Mouse (Mus musculus): ENCODE measurements around the gene Tnrc6c.

Gene Tnrc6c

DNA sequence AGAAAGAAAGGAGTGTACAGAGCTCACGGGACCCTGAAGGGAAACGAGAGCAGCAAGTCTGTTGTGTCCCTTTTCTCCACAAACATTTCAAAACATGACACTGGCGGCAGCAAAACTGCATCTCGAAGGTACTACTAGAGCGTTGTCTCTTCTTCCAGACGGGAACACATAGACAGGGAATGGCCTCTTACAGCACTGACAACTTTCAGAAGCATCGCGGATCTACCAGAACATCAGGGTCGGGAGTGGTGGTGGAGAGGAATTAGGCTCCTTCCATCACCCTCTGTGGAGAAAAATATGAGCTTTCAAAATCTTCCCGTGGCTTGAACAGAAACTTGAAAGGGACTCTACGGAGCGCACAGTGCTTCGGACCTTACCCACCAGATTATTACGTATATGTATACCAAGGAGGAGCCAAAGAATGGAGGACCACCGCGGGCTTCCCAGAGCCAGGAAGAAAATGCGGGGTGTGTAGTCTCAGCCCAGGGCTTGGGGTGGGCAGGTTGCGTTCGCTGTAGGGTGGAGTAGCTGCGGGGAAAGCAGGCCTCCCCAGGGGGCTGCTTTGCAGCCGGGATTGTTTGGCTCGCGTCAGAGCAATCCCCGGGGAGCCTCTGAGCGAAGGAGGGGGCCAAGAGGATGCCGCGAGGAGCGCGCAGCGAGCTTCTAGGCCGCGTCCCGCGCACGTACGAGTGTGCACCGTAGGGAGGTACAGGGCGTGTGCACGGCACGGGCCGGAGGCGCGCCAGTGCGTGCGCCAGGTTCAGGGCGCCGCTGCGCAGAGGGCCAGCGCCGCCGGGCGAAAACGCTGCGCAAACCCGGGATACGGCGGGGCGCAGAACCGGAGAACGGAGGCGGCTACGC is at the start of gene Tnrc6c:
Gene Tnrc6c, plus strand, starts transcription at position 799 of the 861 bp plus-strand sequence.
- no peaks in the 10 kb centered on the region for H3K9me3 ChIP-seq (ENCODE audit: low read length)
- TF ChIP-seq CTCF (conservative IDR thresholded peaks at IDR 0.05; ENCODE audit: low read length) (no peak), POU5F1 (IDR thresholded peaks at IDR 0.05; ENCODE audit: borderline replicate concordance, low read length) (no peak), NANOG (IDR thresholded peaks at IDR 0.05; ENCODE audit: borderline replicate concordance, low read length) (no peak)
- H3K4me1 ChIP-seq (replicated peaks; ENCODE audit: low read depth, low read length) = peaks cover 71% of the 10 kb centered on the region
- peaks cover 25% of the 10 kb centered on the region for H3K27me3 ChIP-seq (ENCODE audit: insufficient read depth, low read length)
- H3K36me3 ChIP-seq (ENCODE audit: insufficient read depth, low read length) = no peaks in the 10 kb centered on the region
- H3K4me3 ChIP-seq (replicated peaks; ENCODE audit: low read length) = peak within 1 kb of the TSS; percentile 89

DNA sequence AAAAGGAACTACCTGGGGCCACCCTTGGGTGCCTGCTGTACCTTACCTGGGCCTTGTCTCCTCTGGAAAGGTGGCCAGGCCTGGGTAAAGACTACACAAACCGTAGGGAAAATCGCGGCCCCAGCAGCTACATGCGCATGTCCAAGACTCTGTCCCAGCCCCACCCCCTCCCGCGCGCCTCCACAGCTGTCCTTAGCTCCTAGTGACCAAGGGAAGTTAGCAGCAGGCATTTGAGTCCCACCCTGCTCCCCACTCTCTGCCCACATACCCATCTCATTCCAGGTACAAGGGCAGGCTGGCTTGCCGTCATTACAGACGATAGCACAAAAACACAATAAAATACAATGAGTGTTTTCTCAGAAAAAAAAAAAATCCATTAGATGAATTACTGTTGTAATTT is 48.0 kb upstream of the Tnrc6c start:
- Histone ChIP-seq H3K36me3 (ENCODE audit: insufficient read depth, low read length) (no peaks in the 10 kb centered on the region), H3K27me3 (ENCODE audit: insufficient read depth, low read length) (no peaks in the 10 kb centered on the region), H3K9me3 (ENCODE audit: low read length) (no peaks in the 10 kb centered on the region), H3K4me3 (replicated peaks; ENCODE audit: low read length) (peak overlapping the region; percentile 61), H3K4me1 (replicated peaks; ENCODE audit: low read depth, low read length) (peaks cover 96% of the 10 kb centered on the region)
- TF ChIP-seq CTCF (conservative IDR thresholded peaks at IDR 0.05; ENCODE audit: low read length) (no peak), NANOG (IDR thresholded peaks at IDR 0.05; ENCODE audit: borderline replicate concordance, low read length) (no peak), POU5F1 (IDR thresholded peaks at IDR 0.05; ENCODE audit: borderline replicate concordance, low read length) (no peak)

DNA sequence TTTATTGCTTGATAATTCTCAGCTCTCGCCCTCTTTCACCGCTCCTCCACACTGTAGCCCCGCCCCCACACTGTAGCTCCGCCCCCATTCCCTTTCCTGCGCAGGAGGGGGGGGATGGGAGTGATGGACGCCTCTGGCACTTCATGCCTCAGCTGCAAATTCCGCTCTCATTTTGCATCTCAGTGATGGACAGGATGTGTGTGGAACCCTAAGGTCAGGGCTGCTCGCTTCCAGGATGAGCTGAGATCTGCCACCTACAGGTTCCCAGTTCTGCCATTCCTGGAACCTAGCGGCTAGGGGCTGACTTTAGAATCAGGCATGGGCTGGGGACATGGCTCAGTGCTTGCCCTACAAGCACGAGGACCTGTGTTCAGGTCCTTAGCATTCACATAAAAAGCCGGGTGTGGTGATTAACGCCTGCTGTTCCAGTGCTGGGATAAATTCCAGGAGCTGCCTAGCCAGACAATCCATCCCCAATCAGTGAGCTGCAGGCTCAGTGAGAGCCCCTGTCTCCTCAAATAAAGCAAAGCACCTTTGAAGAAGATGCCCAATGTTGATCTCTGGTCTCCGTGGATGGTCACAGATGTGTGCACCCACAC is 47.4 kb upstream of the Tnrc6c start:
- TF ChIP-seq CTCF (conservative IDR thresholded peaks at IDR 0.05; ENCODE audit: low read length) (no peak), NANOG (IDR thresholded peaks at IDR 0.05; ENCODE audit: borderline replicate concordance, low read length) (no peak), POU5F1 (IDR thresholded peaks at IDR 0.05; ENCODE audit: borderline replicate concordance, low read length) (no peak)
- Histone ChIP-seq H3K9me3 (ENCODE audit: low read length) (no peaks in the 10 kb centered on the region), H3K4me3 (replicated peaks; ENCODE audit: low read length) (peak overlapping the region; percentile 61), H3K27me3 (ENCODE audit: insufficient read depth, low read length) (no peaks in the 10 kb centered on the region), H3K4me1 (replicated peaks; ENCODE audit: low read depth, low read length) (peaks cover 96% of the 10 kb centered on the region), H3K36me3 (ENCODE audit: insufficient read depth, low read length) (no peaks in the 10 kb centered on the region)

DNA sequence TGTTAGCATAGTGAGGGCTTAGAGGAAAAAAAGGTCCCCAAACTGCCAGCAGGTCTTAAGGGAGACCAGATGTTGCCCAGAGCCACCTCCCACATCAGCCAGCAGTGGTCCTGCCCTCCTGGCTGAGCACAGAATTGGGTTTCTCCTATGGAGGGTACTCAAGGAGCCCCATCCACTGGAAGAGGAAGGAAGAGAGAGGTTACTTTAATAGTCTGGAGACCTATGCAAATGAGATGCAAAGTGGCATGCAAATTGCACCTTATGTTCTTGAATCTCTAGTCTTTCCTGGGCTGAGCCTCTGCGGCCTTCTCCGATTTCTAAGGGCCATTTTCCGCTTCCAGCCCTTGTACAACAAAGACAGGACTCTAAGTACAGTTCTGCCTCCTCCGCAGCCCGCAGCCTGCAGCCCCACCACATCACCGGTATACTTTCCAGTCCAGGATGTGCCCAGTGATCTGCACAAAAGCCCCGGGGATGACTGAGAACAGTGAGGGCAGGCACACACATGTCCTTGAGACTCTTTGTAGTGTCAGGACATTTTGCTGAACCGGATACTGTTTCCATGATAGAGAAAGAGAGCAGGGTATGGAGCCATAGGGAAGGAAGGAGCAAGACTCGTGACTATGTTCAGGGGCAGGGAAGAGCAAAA is 45.8 kb upstream of the Tnrc6c start:
- peaks cover 95% of the 10 kb centered on the region for H3K4me1 ChIP-seq (replicated peaks; ENCODE audit: low read depth, low read length)
- TF ChIP-seq POU5F1 (IDR thresholded peaks at IDR 0.05; ENCODE audit: borderline replicate concordance, low read length) = no peak
- TF ChIP-seq CTCF (conservative IDR thresholded peaks at IDR 0.05; ENCODE audit: low read length) = no peak
- TF ChIP-seq NANOG (IDR thresholded peaks at IDR 0.05; ENCODE audit: borderline replicate concordance, low read length) = no peak
- 0 out of 2 replicates have a peak, but pooled peaks cover 5% of the 10 kb centered on the region for H3K36me3 ChIP-seq (ENCODE audit: insufficient read depth, low read length)
- H3K9me3 ChIP-seq (ENCODE audit: low read length) = no peaks in the 10 kb centered on the region
- H3K27me3 ChIP-seq (ENCODE audit: insufficient read depth, low read length) = no peaks in the 10 kb centered on the region
- peak overlapping the region; percentile 66 for H3K4me3 ChIP-seq (replicated peaks; ENCODE audit: low read length)

DNA sequence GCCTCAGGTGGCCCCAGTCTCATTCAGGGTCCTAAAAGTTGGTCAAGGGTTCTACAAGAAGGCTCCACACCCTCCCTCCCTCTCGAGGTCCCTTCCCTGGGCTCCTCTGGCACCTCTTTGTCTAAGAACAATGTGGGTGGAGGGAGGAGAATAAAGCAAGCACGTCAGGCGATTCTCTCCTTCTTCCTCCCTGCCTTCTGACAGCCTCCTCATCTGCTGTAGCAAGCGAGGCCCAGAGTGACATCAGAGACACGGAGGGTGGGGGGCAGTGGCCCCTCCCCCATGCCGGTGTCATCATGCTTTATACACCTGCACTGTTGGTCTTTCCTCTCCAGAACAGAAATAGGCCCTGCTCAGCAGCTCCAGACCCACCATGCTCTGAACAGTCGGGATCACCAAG is 45.1 kb upstream of the Tnrc6c start:
- no peaks in the 10 kb centered on the region for H3K27me3 ChIP-seq (ENCODE audit: insufficient read depth, low read length)
- no peak for TF ChIP-seq NANOG (IDR thresholded peaks at IDR 0.05; ENCODE audit: borderline replicate concordance, low read length)
- H3K4me3 ChIP-seq (replicated peaks; ENCODE audit: low read length) = peak overlapping the region; percentile 66
- 0 out of 2 replicates have a peak, but pooled peaks cover 5% of the 10 kb centered on the region for H3K36me3 ChIP-seq (ENCODE audit: insufficient read depth, low read length)
- no peaks in the 10 kb centered on the region for H3K9me3 ChIP-seq (ENCODE audit: low read length)
- H3K4me1 ChIP-seq (replicated peaks; ENCODE audit: low read depth, low read length) = peaks cover 89% of the 10 kb centered on the region

DNA sequence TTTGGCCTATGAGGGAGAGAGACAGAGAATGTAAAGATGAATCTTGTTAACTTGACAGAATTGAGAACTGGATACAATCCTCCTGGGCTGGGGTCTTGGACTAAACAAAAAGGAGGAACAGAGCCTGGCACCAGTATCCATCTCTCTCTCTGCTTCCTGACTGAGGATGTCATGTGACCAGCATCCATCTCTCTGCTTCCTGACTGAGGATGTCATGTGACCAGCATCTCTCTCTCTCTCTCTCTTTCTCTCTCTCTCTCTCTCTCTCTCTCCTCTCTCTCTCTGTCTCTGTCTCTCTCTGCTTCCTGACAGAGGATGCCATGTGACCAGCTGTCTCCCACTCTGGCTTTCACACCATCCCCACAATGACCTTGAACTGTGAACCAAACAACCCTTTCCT is 43.5 kb upstream of the Tnrc6c start:
- Histone ChIP-seq H3K4me3 (replicated peaks; ENCODE audit: low read length) (0 out of 2 replicates have a peak overlapping the region, but pooled peaks have one; percentile 57), H3K9me3 (ENCODE audit: low read length) (no peaks in the 10 kb centered on the region), H3K4me1 (replicated peaks; ENCODE audit: low read depth, low read length) (peaks cover 87% of the 10 kb centered on the region), H3K27me3 (ENCODE audit: insufficient read depth, low read length) (0 out of 2 replicates have a peak, but pooled peaks cover 2% of the 10 kb centered on the region), H3K36me3 (ENCODE audit: insufficient read depth, low read length) (0 out of 2 replicates have a peak, but pooled peaks cover 5% of the 10 kb centered on the region)
- TF ChIP-seq POU5F1 (IDR thresholded peaks at IDR 0.05; ENCODE audit: borderline replicate concordance, low read length) (no peak), NANOG (IDR thresholded peaks at IDR 0.05; ENCODE audit: borderline replicate concordance, low read length) (no peak), CTCF (conservative IDR thresholded peaks at IDR 0.05; ENCODE audit: low read length) (no peak)

DNA sequence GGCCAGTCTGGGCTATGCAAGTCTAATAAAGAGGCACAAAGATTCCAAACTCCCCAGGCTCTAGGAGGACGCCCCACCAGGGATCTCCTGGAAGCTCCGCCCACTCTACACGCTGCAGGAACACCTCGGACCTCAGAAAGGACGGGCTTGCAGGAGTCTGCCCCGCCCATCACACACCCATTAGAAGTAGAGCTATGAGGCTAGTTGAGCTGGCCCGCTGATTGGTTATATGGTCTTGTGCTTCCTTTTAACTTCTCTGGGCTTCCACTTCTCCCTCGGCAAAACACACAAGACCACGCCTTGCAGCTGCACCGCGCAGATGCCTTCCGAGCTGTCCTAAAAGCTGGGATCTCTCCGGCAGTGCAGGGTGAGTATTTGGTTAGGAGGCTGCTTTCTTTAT is 43.0 kb upstream of the Tnrc6c start:
- Histone ChIP-seq H3K9me3 (ENCODE audit: low read length) (no peaks in the 10 kb centered on the region), H3K36me3 (ENCODE audit: insufficient read depth, low read length) (0 out of 2 replicates have a peak, but pooled peaks cover 5% of the 10 kb centered on the region), H3K4me1 (replicated peaks; ENCODE audit: low read depth, low read length) (peaks cover 84% of the 10 kb centered on the region), H3K4me3 (replicated peaks; ENCODE audit: low read length) (peak overlapping the region; percentile 57), H3K27me3 (ENCODE audit: insufficient read depth, low read length) (peaks cover 5% of the 10 kb centered on the region; the same call in 1 of the 2 replicates)
- TF ChIP-seq POU5F1 (IDR thresholded peaks at IDR 0.05; ENCODE audit: borderline replicate concordance, low read length) (no peak), CTCF (conservative IDR thresholded peaks at IDR 0.05; ENCODE audit: low read length) (no peak), NANOG (IDR thresholded peaks at IDR 0.05; ENCODE audit: borderline replicate concordance, low read length) (no peak)

DNA sequence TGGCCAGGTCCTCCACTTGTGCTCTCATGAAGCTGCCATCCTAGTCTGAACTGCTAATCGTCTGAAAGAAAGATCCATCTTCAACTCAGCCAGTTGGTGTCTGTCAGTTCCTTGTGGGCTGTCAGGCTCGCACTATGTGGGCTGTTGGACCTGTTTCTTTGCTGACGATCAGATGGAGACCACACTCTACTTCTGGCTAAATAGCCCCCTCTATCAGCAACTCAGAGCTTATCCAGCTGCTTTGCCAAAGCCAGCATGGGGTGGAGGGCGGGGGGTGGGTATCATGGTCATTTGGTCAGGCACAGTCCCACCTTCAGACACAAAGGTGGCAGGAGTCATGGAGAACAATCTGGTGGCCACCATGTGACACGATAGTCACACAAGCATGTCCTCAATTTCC is 42.2 kb upstream of the Tnrc6c start:
- H3K9me3 ChIP-seq (ENCODE audit: low read length) = no peaks in the 10 kb centered on the region
- H3K27me3 ChIP-seq (ENCODE audit: insufficient read depth, low read length) = peaks cover 11% of the 10 kb centered on the region
- TF ChIP-seq NANOG (IDR thresholded peaks at IDR 0.05; ENCODE audit: borderline replicate concordance, low read length) = no peak
- TF ChIP-seq POU5F1 (IDR thresholded peaks at IDR 0.05; ENCODE audit: borderline replicate concordance, low read length) = no peak
- TF ChIP-seq CTCF (conservative IDR thresholded peaks at IDR 0.05; ENCODE audit: low read length) = no peak
- 0 out of 2 replicates have a peak, but pooled peaks cover 5% of the 10 kb centered on the region for H3K36me3 ChIP-seq (ENCODE audit: insufficient read depth, low read length)
- peak overlapping the region; percentile 57; the same call in 1 of the 2 replicates for H3K4me3 ChIP-seq (replicated peaks; ENCODE audit: low read length)
- H3K4me1 ChIP-seq (replicated peaks; ENCODE audit: low read depth, low read length) = peaks cover 85% of the 10 kb centered on the region
